In the genomic region with DNA sequence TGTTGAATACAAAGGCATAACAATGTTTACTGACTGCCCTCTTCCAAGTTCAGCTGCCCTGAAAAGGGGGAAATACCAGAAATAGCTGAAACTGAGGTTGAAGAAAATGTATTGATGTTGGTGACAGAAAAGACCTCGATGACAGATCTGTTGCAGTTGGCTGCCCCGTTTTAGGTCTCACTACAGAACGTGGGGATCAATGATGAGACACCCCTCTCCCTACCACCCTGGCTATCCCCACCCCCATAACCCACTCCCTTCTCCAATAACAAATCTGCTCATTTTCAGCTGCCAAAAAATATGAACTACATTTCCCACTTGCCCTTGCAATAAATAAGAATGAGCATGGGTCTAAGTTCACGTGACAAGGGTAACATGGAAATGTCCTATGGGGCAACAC, we compare ENCODE assay signal across 13 mouse cellular contexts. TPM values are rescaled to one million over a fixed set of nuclear protein-coding genes. Genes with fewer than 3 reads are reported as not detected.
A peak's percentile ranks its signal among the peaks of the same experiment; 100 is the strongest.
DNase-seq lines count a peak whose midpoint lies in the region; ATAC-seq and TF ChIP-seq lines count a peak whose summit lies in the region.
"Had no signal": no experiment of that assay in that cellular context is flagged by ENCODE, and none has a peak within 500 bp of the region (broad histone marks: within the 10 kb centered on the region; RNA-seq: fewer than 3 reads in every experiment).

No protein-coding gene starts in this region.

- H3K9ac ChIP-seq in liver, embryonic 12.5 days = no peak overlapping the region
- no peak overlapping the region for H3K9ac ChIP-seq in liver, embryonic 11.5 days (ENCODE audit: low read depth, low read length)
- no peak overlapping the region for H3K9ac ChIP-seq in forebrain, embryonic 16.5 days (replicated peaks; ENCODE audit: low read depth, low read length)
- H3K9ac ChIP-seq in liver, postnatal 0 days (replicated peaks) = no peak overlapping the region
- H3K9ac ChIP-seq in kidney, embryonic 16.5 days (replicated peaks; ENCODE audit: low read length) = no peak overlapping the region

- peak overlapping the region; percentile 87 for H3K27ac ChIP-seq in heart, embryonic 10.5 days
- H3K27ac ChIP-seq in liver, embryonic 12.5 days = peak overlapping the region; percentile 69; the same call in 1 of the 2 replicates
- no peak overlapping the region for H3K27ac ChIP-seq in liver, embryonic 11.5 days (ENCODE audit: low read depth, low read length)
- peak overlapping the region; percentile 74 for H3K27ac ChIP-seq in forebrain, embryonic 16.5 days (ENCODE audit: low read length)
- peak overlapping the region; percentile 86 for H3K27ac ChIP-seq in liver, postnatal 0 days (ENCODE audit: low read depth)
- no peak overlapping the region for H3K27ac ChIP-seq in kidney, embryonic 16.5 days (ENCODE audit: low read length)

- TF ChIP-seq EP300 in liver, postnatal 0 days (IDR thresholded peaks at IDR 0.05; ENCODE audit: low read depth) = no peak

- peaks cover 91% of the 10 kb centered on the region for H3K4me1 ChIP-seq in heart, embryonic 10.5 days
- H3K4me1 ChIP-seq in liver, embryonic 12.5 days = peaks cover 68% of the 10 kb centered on the region
- peaks cover 59% of the 10 kb centered on the region for H3K4me1 ChIP-seq in liver, embryonic 11.5 days (replicated peaks; ENCODE audit: control insufficient read depth, insufficient read depth, low read length)
- H3K4me1 ChIP-seq in forebrain, embryonic 16.5 days (replicated peaks; ENCODE audit: control insufficient read depth, insufficient read depth, low read length) = peaks cover 13% of the 10 kb centered on the region
- H3K4me1 ChIP-seq in liver, postnatal 0 days (ENCODE audit: insufficient read depth) = peaks cover 75% of the 10 kb centered on the region
- H3K4me1 ChIP-seq in kidney, embryonic 16.5 days (ENCODE audit: insufficient read depth, low read length) = peaks cover 39% of the 10 kb centered on the region

- no peak for TF ChIP-seq CTCF in liver, postnatal 0 days (IDR thresholded peaks at IDR 0.05; ENCODE audit: low read depth)

- H3K27me3 ChIP-seq in heart, embryonic 10.5 days (ENCODE audit: insufficient read depth, poor library complexity, severe bottlenecking) = no peaks in the 10 kb centered on the region
- H3K27me3 ChIP-seq in liver, embryonic 12.5 days (replicated peaks) = no peaks in the 10 kb centered on the region
- no peaks in the 10 kb centered on the region for H3K27me3 ChIP-seq in liver, embryonic 11.5 days (replicated peaks; ENCODE audit: control insufficient read depth, insufficient read depth, low read length)
- H3K27me3 ChIP-seq in forebrain, embryonic 16.5 days (replicated peaks; ENCODE audit: control insufficient read depth, insufficient read depth, low read length) = no peaks in the 10 kb centered on the region
- no peaks in the 10 kb centered on the region for H3K27me3 ChIP-seq in liver, postnatal 0 days (ENCODE audit: insufficient read depth, low read length)
- H3K27me3 ChIP-seq in kidney, embryonic 16.5 days (ENCODE audit: insufficient read depth, low read length) = no peaks in the 10 kb centered on the region

- H3K9me3 ChIP-seq in heart, embryonic 10.5 days = no peaks in the 10 kb centered on the region
- no peaks in the 10 kb centered on the region for H3K9me3 ChIP-seq in liver, embryonic 12.5 days (replicated peaks)
- no peaks in the 10 kb centered on the region for H3K9me3 ChIP-seq in liver, embryonic 11.5 days (ENCODE audit: control insufficient read depth, low read length)
- no peaks in the 10 kb centered on the region for H3K9me3 ChIP-seq in forebrain, embryonic 16.5 days (ENCODE audit: control insufficient read depth, low read length)
- H3K9me3 ChIP-seq in liver, postnatal 0 days (ENCODE audit: low read length) = no peaks in the 10 kb centered on the region
- H3K9me3 ChIP-seq in kidney, embryonic 16.5 days (ENCODE audit: low read length) = no peaks in the 10 kb centered on the region

- no peak overlapping the region for H3K4me2 ChIP-seq in liver, embryonic 12.5 days
- no peak overlapping the region for H3K4me2 ChIP-seq in liver, embryonic 11.5 days
- no peak overlapping the region for H3K4me2 ChIP-seq in forebrain, embryonic 16.5 days (ENCODE audit: low read length)
- H3K4me2 ChIP-seq in liver, postnatal 0 days (ENCODE audit: low read depth, low read length) = no peak overlapping the region
- no peak overlapping the region for H3K4me2 ChIP-seq in kidney, embryonic 16.5 days (replicated peaks; ENCODE audit: low read depth, low read length)

- ATAC-seq in liver, embryonic 12.5 days = no peak
- ATAC-seq in liver, embryonic 11.5 days (replicated peaks; ENCODE audit: low FRiP score) = no peak
- ATAC-seq in forebrain, embryonic 16.5 days = no peak
- ATAC-seq in liver, postnatal 0 days = no peak
- ATAC-seq in kidney, embryonic 16.5 days (ENCODE audit: low FRiP score, low TSS enrichment) = no peak

- no peak overlapping the region for H3K4me3 ChIP-seq in heart, embryonic 10.5 days
- no peak overlapping the region for H3K4me3 ChIP-seq in liver, embryonic 12.5 days
- H3K4me3 ChIP-seq in liver, embryonic 11.5 days (ENCODE audit: low read depth, low read length) = no peak overlapping the region
- H3K4me3 ChIP-seq in forebrain, embryonic 16.5 days (replicated peaks; ENCODE audit: low read length) = no peak overlapping the region
- H3K4me3 ChIP-seq in liver, postnatal 0 days (ENCODE audit: low read depth, low read length) = no peak overlapping the region
- H3K4me3 ChIP-seq in kidney, embryonic 16.5 days (ENCODE audit: low read length) = no peak overlapping the region
- H3K4me3 ChIP-seq: erythroblast, embryonic 14.5 days; myocyte had no signal

- H3K36me3 ChIP-seq in heart, embryonic 10.5 days = no peaks in the 10 kb centered on the region
- no peaks in the 10 kb centered on the region for H3K36me3 ChIP-seq in liver, embryonic 12.5 days
- H3K36me3 ChIP-seq in liver, embryonic 11.5 days (ENCODE audit: control insufficient read depth, insufficient read depth, low read length) = no peaks in the 10 kb centered on the region
- H3K36me3 ChIP-seq in forebrain, embryonic 16.5 days (ENCODE audit: control insufficient read depth, insufficient read depth) = no peaks in the 10 kb centered on the region
- no peaks in the 10 kb centered on the region for H3K36me3 ChIP-seq in liver, postnatal 0 days (replicated peaks; ENCODE audit: insufficient read depth, low read length)
- no peaks in the 10 kb centered on the region for H3K36me3 ChIP-seq in kidney, embryonic 16.5 days (ENCODE audit: insufficient read depth, low read length)

- 48% methylated on average over 4 of the region's 4 CpGs for WGBS in heart, embryonic 10.5 days
- WGBS in liver, embryonic 12.5 days (ENCODE audit: insufficient replicate concordance) = 46% methylated on average over 4 of the region's 4 CpGs
- WGBS in liver, embryonic 11.5 days = 40% methylated on average over 4 of the region's 4 CpGs
- 84% methylated on average over 4 of the region's 4 CpGs for WGBS in forebrain, embryonic 16.5 days
- 42% methylated on average over 4 of the region's 4 CpGs for WGBS in liver, postnatal 0 days (ENCODE audit: insufficient replicate concordance)
- 47% methylated on average over 4 of the region's 4 CpGs for WGBS in kidney, embryonic 16.5 days

- DNase-seq in heart, embryonic 10.5 days (ENCODE audit: low spot score) = no peak
- DNase-seq in heart, adult 18-20 months = no peak
- no peak for DNase-seq in liver, embryonic 11.5 days (ENCODE audit: low spot score)
- DNase-seq in liver, postnatal 0 days = no peak
- DNase-seq in ovary, adult 18-20 months (ENCODE audit: low spot score) = no peak
- DNase-seq: adrenal gland, postnatal 10 days; cerebellum, adult 11-12 months; kidney, postnatal 10 days had no signal

RNA-seq across cellular contexts. Expression of a gene that starts 59.5 kb away (rescaled TPM):
- polyA plus RNA-seq in heart, embryonic 10.5 days (2016; fragmentation: Nextera tagmentation; extraction: Ambion mirVana) = 55.0 and 55.8 TPM in 2 replicates
- total RNA-seq in heart, adult 18-20 months (2021) = 10 to 100 TPM; 26.7 to 34.9 TPM
- polyA plus RNA-seq in liver, embryonic 12.5 days (2016; fragmentation: Nextera tagmentation; extraction: Ambion mirVana) = 20.0 and 20.7 TPM in 2 replicates
- polyA plus RNA-seq in liver, embryonic 11.5 days (2014; fragmentation: Nextera tagmentation; extraction: Ambion mirVana) = 28.9 and 34.8 TPM in 2 replicates
- polyA plus RNA-seq in forebrain, embryonic 16.5 days (2015; fragmentation: Nextera tagmentation; extraction: Ambion mirVana) = 81.5 and 81.9 TPM in 2 replicates
- polyA plus RNA-seq in liver, postnatal 0 days (2015; fragmentation: Nextera tagmentation; extraction: Ambion mirVana) = 11.7 and 12.9 TPM in 2 replicates
- polyA plus RNA-seq in kidney, embryonic 16.5 days (2015; fragmentation: Nextera tagmentation; extraction: Ambion mirVana) = 57.3 and 58.0 TPM in 2 replicates

Comparison
In these comparisons a context has a peak if more than half of its experiments do, and no peak if none do; other contexts are left out.
1. H3K27ac ChIP-seq: peak in heart, embryonic 10.5 days (single experiment), liver, embryonic 12.5 days (single experiment), forebrain, embryonic 16.5 days (single experiment) and liver, postnatal 0 days (single experiment); none in liver, embryonic 11.5 days (single experiment) and kidney, embryonic 16.5 days (single experiment).